Comparison of ENCODE assay signal across 8 mouse cellular contexts in the genomic region with DNA sequence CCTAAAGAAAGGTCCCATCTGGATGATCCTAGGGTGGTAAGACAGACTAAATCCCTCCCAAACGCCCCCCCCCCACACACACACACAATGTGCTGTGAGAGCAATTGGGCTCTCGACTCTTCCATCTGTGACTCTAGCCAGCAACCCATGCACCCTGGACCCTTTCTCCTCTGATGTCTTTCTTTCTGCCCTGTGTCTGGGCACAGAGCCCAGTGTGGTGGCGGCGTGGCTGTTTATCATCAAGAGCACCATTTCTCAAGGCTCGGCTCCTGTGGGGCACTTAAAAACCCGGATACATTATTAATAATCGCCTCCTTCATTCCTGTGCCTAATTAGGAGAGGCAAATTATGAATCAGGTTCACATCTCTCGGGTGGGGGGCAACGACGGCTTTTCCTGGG. TPM values are rescaled to one million over a fixed set of nuclear protein-coding genes. Genes with fewer than 3 reads are reported as not detected.
DNase-seq lines count a peak whose midpoint lies in the region; ATAC-seq lines count a peak whose summit lies in the region.
"Had no signal": no experiment of that assay in that cellular context is flagged by ENCODE, and none has a peak within 500 bp of the region (broad histone marks: within the 10 kb centered on the region; RNA-seq: fewer than 3 reads in every experiment).

No protein-coding gene starts in this region.

- 0 out of 2 replicates have a peak, but pooled peaks have one; percentile 21 for ATAC-seq in limb, embryonic 13.5 days (ENCODE audit: low FRiP score, low read depth)
- peak; percentile 56; the same call in 1 of the 2 replicates for ATAC-seq in midbrain, embryonic 14.5 days (ENCODE audit: low FRiP score, low TSS enrichment)

- no peak overlapping the region for H3K27ac ChIP-seq in limb, embryonic 13.5 days
- H3K27ac ChIP-seq in limb, embryonic 10.5 days = no peak overlapping the region
- peak overlapping the region; percentile 57 for H3K27ac ChIP-seq in midbrain, embryonic 14.5 days (replicated peaks; ENCODE audit: low read depth, low read length)

- no peaks in the 10 kb centered on the region for H3K9me3 ChIP-seq in limb, embryonic 13.5 days
- no peaks in the 10 kb centered on the region for H3K9me3 ChIP-seq in limb, embryonic 10.5 days (replicated peaks)
- no peaks in the 10 kb centered on the region for H3K9me3 ChIP-seq in midbrain, embryonic 14.5 days (ENCODE audit: control insufficient read depth, low read length)

- no peak overlapping the region for H3K9ac ChIP-seq in limb, embryonic 13.5 days
- no peak overlapping the region for H3K9ac ChIP-seq in midbrain, embryonic 14.5 days (replicated peaks; ENCODE audit: low read length)

- intact Hi-C loops in heart, postnatal 10 days (cut with DNase I) = no loop called here

- H3K4me1 ChIP-seq in limb, embryonic 13.5 days = peaks cover 38% of the 10 kb centered on the region
- H3K4me1 ChIP-seq in limb, embryonic 10.5 days = peaks cover 23% of the 10 kb centered on the region
- H3K4me1 ChIP-seq in midbrain, embryonic 14.5 days (ENCODE audit: control insufficient read depth, insufficient read depth, low read length) = peaks cover 16% of the 10 kb centered on the region; the same call in 1 of the 2 replicates

- DNase-seq in limb, embryonic 10.5 days (ENCODE audit: low spot score) = no peak
- DNase-seq in brain, adult 2 months (ENCODE audit: low read depth, low spot score) = peak; percentile 34
- DNase-seq in heart, postnatal 10 days = peak; percentile 54 to 56
- DNase-seq in midbrain, embryonic 14.5 days = peak; percentile 73
- DNase-seq in right cerebral cortex, postnatal 14 days = no peak
- DNase-seq in urinary bladder, postnatal 10 days (ENCODE audit: low spot score) = no peak

- no peak overlapping the region for H3K4me2 ChIP-seq in limb, embryonic 13.5 days (replicated peaks)
- no peak overlapping the region for H3K4me2 ChIP-seq in midbrain, embryonic 14.5 days (ENCODE audit: low read length)

- no peaks in the 10 kb centered on the region for H3K36me3 ChIP-seq in limb, embryonic 13.5 days
- H3K36me3 ChIP-seq in limb, embryonic 10.5 days = no peaks in the 10 kb centered on the region
- H3K36me3 ChIP-seq in midbrain, embryonic 14.5 days (ENCODE audit: control insufficient read depth, insufficient read depth, low read length) = no peaks in the 10 kb centered on the region

- H3K27me3 ChIP-seq in limb, embryonic 13.5 days = no peaks in the 10 kb centered on the region
- H3K27me3 ChIP-seq in limb, embryonic 10.5 days (ENCODE audit: low read depth, poor library complexity, severe bottlenecking) = no peaks in the 10 kb centered on the region
- no peaks in the 10 kb centered on the region for H3K27me3 ChIP-seq in midbrain, embryonic 14.5 days (ENCODE audit: control insufficient read depth, insufficient read depth, low read length)
- H3K27me3 ChIP-seq: megakaryocyte, embryonic 14.5 days had no signal

- H3K4me3 ChIP-seq in limb, embryonic 13.5 days = no peak overlapping the region
- H3K4me3 ChIP-seq in limb, embryonic 10.5 days = no peak overlapping the region
- H3K4me3 ChIP-seq in midbrain, embryonic 14.5 days (replicated peaks; ENCODE audit: low read depth, low read length) = no peak overlapping the region
- H3K4me3 ChIP-seq: megakaryocyte, embryonic 14.5 days had no signal

- WGBS in limb, embryonic 13.5 days = 26% methylated on average over 10 of the region's 10 CpGs
- 73% methylated on average over 10 of the region's 10 CpGs for WGBS in limb, embryonic 10.5 days
- WGBS in midbrain, embryonic 14.5 days = 33% methylated on average over 10 of the region's 10 CpGs

RNA-seq across cellular contexts. Expression of gene Prima1, which starts 27.7 kb away (rescaled TPM):
- polyA plus RNA-seq in limb, embryonic 13.5 days (2015; fragmentation: Nextera tagmentation; extraction: Ambion mirVana) = 0.53 TPM in 1 of 2 replicates, not detected in the other
- not detected in 2 replicates for polyA plus RNA-seq in limb, embryonic 10.5 days (2016; fragmentation: Nextera tagmentation; extraction: Ambion mirVana)
- under 1 TPM; 0.30 to 0.38 TPM for total RNA-seq in heart, postnatal 10 days (2021)
- polyA plus RNA-seq in midbrain, embryonic 14.5 days (2014; fragmentation: Nextera tagmentation; extraction: Ambion mirVana) = 1.1 and 1.2 TPM in 2 replicates

Comparison
In these comparisons a context has a peak if more than half of its experiments do, and no peak if none do; other contexts are left out.
1. DNase-seq: peak in brain, adult 2 months (single experiment), heart, postnatal 10 days (2 of 2) and midbrain, embryonic 14.5 days (single experiment); none in limb, embryonic 10.5 days (single experiment), right cerebral cortex, postnatal 14 days (single experiment) and urinary bladder, postnatal 10 days (single experiment).